Mouse (Mus musculus) lung, postnatal 0 days (tissue): ENCODE data around the gene Myo15b. TPM values are rescaled to one million over a fixed set of nuclear protein-coding genes. Genes with fewer than 3 reads are reported as not detected.

Source experiments
- ATAC-seq: fragments of 200-750 bp; cut with Nextera tagmentation; 2 replicates; pipeline ENCODE4 v1.8.0; 2017; ENCODE audit warnings: moderate library complexity
- DNase-seq: peaks from one replicate; pipeline ENCODE4 v3.0.0-alpha.2; 2016; ENCODE audit warnings: low spot score
- H3K27ac ChIP-seq: fragments of 300-500 bp; sonication (generic); 2 replicates; pipeline ENCODE4 v1.5.1; 2014; ENCODE audit warnings: antibody characterized with exemption, mild to moderate bottlenecking, low read length, mixed read lengths
- H3K27me3 ChIP-seq: fragments of 300-500 bp; sonication (generic); replicated peaks from 2 replicates; pipeline ENCODE4 v1.6.1; 2014; ENCODE audit warnings: low read length, mixed read lengths; ENCODE audit not compliant: insufficient read depth
- H3K36me3 ChIP-seq: fragments of 300-500 bp; sonication (generic); 2 replicates; pipeline ENCODE4 v1.6.1; 2014; ENCODE audit warnings: low read length, mixed read lengths; ENCODE audit not compliant: insufficient read depth
- H3K4me1 ChIP-seq: fragments of 300-500 bp; sonication (generic); 2 replicates; pipeline ENCODE4 v1.6.1; 2014; ENCODE audit warnings: antibody characterized with exemption, low read depth, low read length, mixed read lengths; ENCODE audit not compliant: insufficient read depth
- H3K4me2 ChIP-seq: fragments of 300-500 bp; sonication (generic); replicated peaks from 2 replicates; pipeline ENCODE4 v1.6.1; 2014; ENCODE audit warnings: low read depth, mild to moderate bottlenecking, low read length, moderate library complexity, mixed read lengths
- H3K4me3 ChIP-seq: fragments of 300-500 bp; sonication (generic); 2 replicates; pipeline ENCODE4 v1.5.1; 2014; ENCODE audit warnings: low read depth, low read length
- H3K9ac ChIP-seq: fragments of 300-500 bp; sonication (generic); replicated peaks from 2 replicates; pipeline ENCODE4 v1.6.1; 2014; ENCODE audit warnings: low read depth, mild to moderate bottlenecking
- H3K9me3 ChIP-seq: fragments of 300-500 bp; sonication (generic); 2 replicates; pipeline ENCODE4 v1.6.1; 2016; ENCODE audit warnings: low read length, mixed read lengths
- CTCF ChIP-seq: IDR thresholded peaks from 2 replicates; pipeline ENCODE4 v1.5.1; 2016; ENCODE audit warnings: antibody characterized with exemption, mild to moderate bottlenecking
- EP300 ChIP-seq: IDR thresholded peaks from 2 replicates; pipeline ENCODE4 v1.6.1; 2016; ENCODE audit warnings: antibody characterized with exemption, mild to moderate bottlenecking, control low read depth
- WGBS: fragments of 180-500 bp; shearing (Covaris S2); extraction: QIAGEN DNeasy Blood & Tissue Kit; methylation state at CpG from one replicate; pipeline ENCODE4 v1.1.7; 2014; 5-methylcytosine and 5-hydroxymethylcytosine counted together
- polyA plus RNA-seq: library from polyadenylated mRNA; unstranded; fragments of >200 nt; fragmentation: Nextera tagmentation; extraction: Ambion mirVana; gene quantifications from 2 replicates; pipeline ENCODE4 v1.2.1, GENCODE M21; 2015

The Myo15b gene
- polyA plus RNA-seq, 1 experiment from 2014 or later: 0.57 TPM

GRCm38 (mm10) chr11:115886446-115886845 is 28.2 kb downstream of the Myo15b start:
- H3K4me1 ChIP-seq: no peaks in the 10 kb centered on the region
- H3K36me3 ChIP-seq: no peaks in the 10 kb centered on the region
- no peak overlapping the region for H3K9ac ChIP-seq
- no peak overlapping the region for H3K4me2 ChIP-seq
- no peak overlapping the region for H3K27ac ChIP-seq
- DNase-seq (no peak), ATAC-seq (no peak)
- H3K27me3 ChIP-seq: no peaks in the 10 kb centered on the region
- no peaks in the 10 kb centered on the region for H3K9me3 ChIP-seq
- 86% methylated on average over 11 of the region's 11 CpGs for WGBS
- TF ChIP-seq EP300 (no peak), CTCF (no peak)
- no peak overlapping the region for H3K4me3 ChIP-seq

GRCm38 (mm10) chr11:115888020-115888419 is 29.8 kb downstream of the Myo15b start:
- no peak overlapping the region for H3K9ac ChIP-seq
- H3K4me1 ChIP-seq: no peaks in the 10 kb centered on the region
- H3K4me3 ChIP-seq: no peak overlapping the region
- DNase-seq: no peak
- H3K9me3 ChIP-seq: no peaks in the 10 kb centered on the region
- H3K4me2 ChIP-seq: no peak overlapping the region
- TF ChIP-seq CTCF: no peak
- no peak for TF ChIP-seq EP300
- no peaks in the 10 kb centered on the region for H3K36me3 ChIP-seq
- no peak for ATAC-seq
- no peak overlapping the region for H3K27ac ChIP-seq
- no peaks in the 10 kb centered on the region for H3K27me3 ChIP-seq
- WGBS: 88% methylated on average over 5 of the region's 5 CpGs

GRCm38 (mm10) chr11:115889159-115889558 is 31.0 kb downstream of the Myo15b start:
- peak; percentile 83 for ATAC-seq
- no peak overlapping the region for H3K4me3 ChIP-seq
- no peaks in the 10 kb centered on the region for H3K27me3 ChIP-seq
- TF ChIP-seq CTCF (no peak), EP300 (no peak)
- 64% methylated on average over 6 of the region's 6 CpGs for WGBS
- H3K9ac ChIP-seq: no peak overlapping the region
- H3K4me2 ChIP-seq: no peak overlapping the region
- no peaks in the 10 kb centered on the region for H3K9me3 ChIP-seq
- H3K36me3 ChIP-seq: no peaks in the 10 kb centered on the region
- H3K4me1 ChIP-seq: no peaks in the 10 kb centered on the region
- DNase-seq: peak; percentile 68
- H3K27ac ChIP-seq: no peak overlapping the region

- ATAC-seq (no peak), DNase-seq (no peak)
- Histone ChIP-seq H3K4me3 (no peak overlapping the region), H3K27ac (no peak overlapping the region), H3K27me3 (no peaks in the 10 kb centered on the region), H3K36me3 (peaks cover 4% of the 10 kb centered on the region; the same call in 1 of the 2 replicates), H3K4me2 (no peak overlapping the region), H3K9me3 (no peaks in the 10 kb centered on the region), H3K9ac (no peak overlapping the region), H3K4me1 (no peaks in the 10 kb centered on the region)
- TF ChIP-seq CTCF: no peak
- no peak for TF ChIP-seq EP300
- 62% methylated on average over 6 of the region's 6 CpGs for WGBS
These were observed 34.0 kb downstream of the Myo15b start for GRCm38 (mm10) chr11:115892213-115892612.

- no peak overlapping the region for H3K4me2 ChIP-seq
- no peak for TF ChIP-seq EP300
- TF ChIP-seq CTCF: no peak
- 84% methylated on average over 9 of the region's 9 CpGs for WGBS
- no peak overlapping the region for H3K9ac ChIP-seq
- H3K27ac ChIP-seq: no peak overlapping the region
- no peaks in the 10 kb centered on the region for H3K27me3 ChIP-seq
- no peaks in the 10 kb centered on the region for H3K9me3 ChIP-seq
- DNase-seq (no peak), ATAC-seq (no peak)
- H3K4me1 ChIP-seq: no peaks in the 10 kb centered on the region
- H3K36me3 ChIP-seq: peaks cover 4% of the 10 kb centered on the region; the same call in 1 of the 2 replicates
- no peak overlapping the region for H3K4me3 ChIP-seq
These were observed 34.9 kb downstream of the Myo15b start for GRCm38 (mm10) chr11:115893071-115893470.

GRCm38 (mm10) chr11:115894755-115895520 is 36.7 kb downstream of the Myo15b start:
- H3K27me3 ChIP-seq: no peaks in the 10 kb centered on the region
- no peak overlapping the region for H3K4me3 ChIP-seq
- whole genome bisulfite sequencing: 60% methylated on average over 14 of the region's 14 CpGs
- H3K9ac ChIP-seq: no peak overlapping the region
- H3K27ac ChIP-seq: no peak overlapping the region
- DNase-seq: peak; percentile 36
- peaks cover 4% of the 10 kb centered on the region; the same call in 1 of the 2 replicates for H3K36me3 ChIP-seq
- no peaks in the 10 kb centered on the region for H3K9me3 ChIP-seq
- TF ChIP-seq CTCF (peak; percentile 59), EP300 (no peak)
- no peak overlapping the region for H3K4me2 ChIP-seq
- no peaks in the 10 kb centered on the region; the same call in 1 of the 2 replicates for H3K4me1 ChIP-seq
- ATAC-seq: no peak
